Mouse (Mus musculus): ENCODE measurements around the gene Upp2.

GRCm38 (mm10) chr2:58614851-58615250 lies 47.8 kb downstream of the Upp2 start:
- TF ChIP-seq CTCF (IDR thresholded peaks at IDR 0.05; ENCODE audit: extremely low read depth, insufficient read depth, low read length) (no peak), POLR2A (IDR thresholded peaks at IDR 0.05; ENCODE audit: extremely low read depth, insufficient read depth, low read length) (no peak)

Measured in cortical plate, adult 2 months (tissue).